Mouse (Mus musculus) lung, adult 18-20 months (tissue): ENCODE results near the gene Itga1.
A peak's percentile ranks its signal among the peaks of the same experiment; 100 is the strongest.

ENCODE experiments used
- DNase-seq, 2 experiments: peaks; one replicate each; pipeline ENCODE4 v3.0.0; 2022; ENCODE audit warnings: mixed read lengths in 2 of 2

Gene Itga1

DNA sequence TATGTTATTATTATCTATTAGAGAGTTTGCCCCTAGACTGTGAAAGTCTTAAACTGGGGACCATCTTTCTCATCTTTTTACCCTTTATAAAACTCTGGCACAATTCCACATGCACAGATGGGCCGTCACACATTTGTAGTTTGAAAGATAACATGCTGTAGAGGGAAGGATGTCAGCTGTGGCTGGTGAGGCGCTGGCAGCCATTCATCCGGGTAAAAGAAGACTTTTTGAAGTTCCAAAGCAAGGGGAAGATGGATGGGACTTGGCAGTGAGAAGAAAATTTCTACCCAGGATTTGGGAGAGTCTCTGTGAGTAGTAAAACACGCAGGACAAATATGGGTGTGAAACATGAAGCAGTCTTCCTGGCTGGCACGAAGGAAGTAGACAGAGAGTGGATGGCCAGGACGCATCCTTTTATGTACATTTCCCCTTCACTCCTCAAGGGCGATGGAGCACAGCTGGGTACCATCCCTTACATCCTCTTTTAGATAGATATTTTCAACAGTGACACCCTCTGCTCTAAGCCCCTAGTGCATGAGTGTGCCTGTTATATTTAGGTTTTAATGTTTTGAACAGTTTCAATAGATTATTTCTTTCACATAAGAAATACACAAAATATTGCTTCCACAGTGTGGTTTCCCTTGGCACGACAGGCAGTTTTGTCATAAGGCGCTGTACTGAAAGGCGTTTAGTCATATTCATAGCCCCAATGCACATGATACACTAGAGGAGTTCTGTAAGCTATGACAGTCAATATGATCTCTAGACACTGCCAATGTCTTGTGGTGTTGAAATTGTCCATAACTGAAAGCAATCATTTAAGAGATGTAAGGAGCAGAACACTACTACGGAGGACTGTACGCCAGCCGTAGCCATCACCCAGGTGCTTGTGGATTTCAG is 50.9 kb downstream of the Itga1 start:
- peak in 1 of 2 experiments; percentile 25 for DNase-seq

- DNase-seq, result no peak
These were observed 59.1 kb downstream of the Itga1 start for GRCm38 (mm10) chr13:115042652-115043051.

- no peak for DNase-seq
These were observed 64.5 kb downstream of the Itga1 start for GRCm38 (mm10) chr13:115037304-115037703.

GRCm38 (mm10) chr13:115035387-115035786 is 66.4 kb downstream of the Itga1 start:
- DNase-seq, result no peak

DNA sequence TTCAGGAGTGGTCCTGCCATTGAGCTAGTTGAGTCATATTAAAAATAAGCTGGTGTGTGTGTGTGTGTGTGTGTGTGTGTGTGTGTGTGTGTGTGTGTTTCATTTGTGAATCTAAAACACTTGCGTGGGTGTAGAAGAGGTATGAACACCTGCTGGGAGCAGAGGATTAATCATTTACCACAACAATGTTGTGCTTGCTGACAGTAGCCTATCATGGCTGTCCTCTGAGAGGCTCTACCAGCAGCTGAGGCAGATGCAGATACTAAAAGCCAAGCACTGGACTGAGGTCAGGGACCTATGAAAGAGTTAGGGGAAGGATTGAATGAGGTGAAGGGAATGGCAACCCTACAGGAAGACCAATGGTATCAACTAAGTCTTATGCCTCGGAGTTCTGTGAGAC is 68.6 kb downstream of the Itga1 start:
- no peak for DNase-seq

DNA sequence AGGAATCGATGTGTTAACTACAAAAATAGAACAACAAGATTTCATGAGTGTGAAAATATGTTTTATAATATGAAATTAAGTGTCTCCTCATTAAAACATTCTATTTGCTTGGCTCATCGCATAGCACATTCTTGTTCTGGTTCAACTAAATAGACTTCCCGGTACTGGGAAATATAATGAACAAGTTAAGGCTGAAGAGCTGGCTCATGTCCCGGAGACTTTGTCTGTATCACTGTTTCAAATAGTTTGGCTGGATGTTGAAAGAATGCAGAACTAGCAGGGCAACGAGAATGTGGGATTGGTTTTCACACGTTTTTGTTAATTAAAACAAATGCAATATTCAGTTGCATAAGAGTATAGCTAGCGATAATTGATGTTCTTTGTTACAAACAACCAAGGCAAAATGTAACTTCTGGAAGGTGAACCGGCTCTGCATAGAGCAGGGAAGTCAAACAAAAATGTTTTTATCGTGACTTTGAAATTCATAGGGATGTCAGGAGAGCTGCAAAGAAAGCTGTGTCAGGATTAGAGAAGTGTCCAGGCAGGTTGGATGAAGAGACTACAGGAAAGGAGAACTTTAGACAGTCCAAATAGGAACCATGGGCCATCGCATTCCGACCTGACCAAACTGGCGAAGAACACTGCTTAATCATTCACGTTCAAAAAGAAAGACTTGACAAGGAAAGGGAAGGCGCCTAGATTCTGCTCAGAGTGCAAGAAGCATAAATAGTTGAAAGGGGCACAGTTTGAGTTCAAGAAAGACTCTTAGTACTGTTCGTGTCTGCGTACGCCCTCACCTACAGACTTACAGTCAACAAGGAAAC is 70.4 kb downstream of the Itga1 start:
- no peak for DNase-seq

- no peak for DNase-seq
These were observed 76.4 kb downstream of the Itga1 start for GRCm38 (mm10) chr13:115025394-115025793.

DNA sequence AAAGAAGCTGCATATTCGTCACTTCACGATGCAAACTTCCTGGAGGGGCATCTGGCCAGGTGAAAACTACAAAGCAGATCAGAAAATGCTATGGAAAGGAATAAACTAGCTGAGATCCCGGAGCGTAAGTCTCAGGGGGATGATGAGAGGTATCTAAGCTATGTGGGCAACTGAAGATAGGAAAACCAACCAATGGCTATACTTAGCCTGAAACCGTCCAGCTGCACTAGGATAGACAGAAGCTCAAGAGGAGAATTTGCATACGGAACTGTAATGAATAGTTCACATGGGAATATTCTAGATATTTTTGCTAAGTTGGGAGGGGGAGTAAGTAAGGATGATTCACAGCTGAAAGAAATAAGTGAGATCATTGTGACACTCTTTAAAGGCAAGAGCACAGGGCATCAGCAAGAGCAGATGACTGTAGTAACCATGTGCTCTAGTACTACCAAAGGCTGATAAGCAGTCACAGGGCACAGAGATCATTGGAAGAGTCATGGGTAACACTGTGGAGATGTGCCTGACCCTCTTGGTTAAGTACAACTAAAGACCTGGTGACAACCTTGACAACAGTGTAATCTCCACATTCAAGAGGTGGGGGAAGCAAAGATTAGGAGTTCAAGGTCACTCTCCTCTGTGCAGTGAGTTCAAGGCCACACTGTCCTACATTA is 79.5 kb downstream of the Itga1 start:
- DNase-seq, result no peak

DNA sequence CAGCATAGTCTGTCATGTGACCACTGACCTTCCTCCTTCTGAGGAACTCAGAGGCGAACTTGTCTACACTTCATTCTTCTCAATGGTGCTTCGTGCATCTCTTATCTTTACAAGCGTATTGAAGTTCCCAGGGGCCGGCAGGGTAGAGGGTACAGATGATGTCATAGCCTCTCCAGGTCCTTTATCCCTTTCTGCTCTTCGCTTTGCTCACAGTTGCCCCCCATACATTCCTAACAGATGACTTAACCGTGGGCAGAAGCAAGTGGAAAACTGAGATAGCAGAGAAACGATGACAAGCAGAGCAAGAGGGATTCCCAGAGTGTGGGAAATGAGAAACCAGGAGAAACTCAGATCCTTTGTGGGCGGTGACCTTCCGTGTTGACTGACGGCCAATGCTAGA is 80.4 kb downstream of the Itga1 start:
- DNase-seq, result no peak

GRCm38 (mm10) chr13:115020727-115021126 is 81.0 kb downstream of the Itga1 start:
- no peak for DNase-seq

DNA sequence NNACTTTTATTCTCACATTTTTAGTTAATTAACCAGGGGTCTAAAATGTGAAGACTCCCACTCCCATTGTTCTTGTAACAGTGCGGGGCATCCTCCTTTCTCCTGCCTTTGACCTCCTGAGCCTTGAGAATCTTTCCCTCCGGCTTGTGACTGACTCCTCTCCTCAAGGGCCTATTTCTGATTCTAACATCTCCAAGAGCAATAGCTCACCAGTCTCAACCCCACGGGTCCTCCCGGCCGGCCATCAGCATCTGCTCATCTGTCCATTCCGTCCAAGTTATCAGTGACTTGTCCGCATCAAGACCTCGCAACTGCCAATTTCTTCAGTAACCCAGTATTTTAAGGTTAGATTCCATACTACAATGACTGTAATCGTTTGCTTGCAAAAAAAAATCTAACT is 84.2 kb downstream of the Itga1 start:
- no peak for DNase-seq

DNA sequence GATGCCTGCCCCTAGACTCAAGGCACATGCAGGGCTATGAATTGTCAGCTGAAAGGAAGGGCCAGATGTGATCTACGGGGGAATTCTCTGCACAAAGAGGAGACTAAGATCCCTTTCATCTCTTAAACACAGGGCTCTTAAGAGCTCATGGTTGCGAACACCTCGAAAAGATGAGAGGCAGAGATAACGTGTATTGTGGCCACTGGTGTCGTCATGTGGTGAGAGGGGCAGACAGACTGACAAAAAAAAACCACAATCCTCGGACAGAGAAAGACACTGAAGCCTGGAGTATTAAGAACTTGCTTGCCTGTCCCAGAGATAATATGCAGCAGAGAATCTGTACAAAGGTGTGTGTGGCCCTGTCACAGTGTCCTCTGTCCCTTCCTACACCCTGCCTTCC is 90.2 kb downstream of the Itga1 start:
- DNase-seq, result no peak

GRCm38 (mm10) chr13:115006213-115006835 is 95.4 kb downstream of the Itga1 start:
- no peak for DNase-seq

DNA sequence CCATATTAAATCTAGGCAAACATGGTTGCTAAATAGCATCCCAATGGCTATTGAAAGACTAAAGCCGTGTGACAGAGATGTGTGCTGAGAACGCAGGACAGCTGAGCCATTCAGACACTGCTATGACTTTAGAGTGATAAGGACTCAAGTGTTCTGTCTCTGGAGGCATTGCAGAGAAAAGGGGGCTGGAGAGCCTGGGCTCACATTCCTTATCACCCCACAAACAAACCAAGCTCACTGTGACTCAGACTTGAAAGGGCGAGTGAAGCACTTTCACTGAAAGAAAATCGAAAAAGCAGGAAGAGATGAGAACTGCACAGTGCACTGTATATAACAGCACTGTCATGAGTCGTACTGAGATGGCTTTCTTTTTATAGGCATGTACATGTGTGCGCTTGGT is 96.4 kb downstream of the Itga1 start:
- DNase-seq, result no peak

GRCm38 (mm10) chr13:115003444-115004053 is 98.2 kb downstream of the Itga1 start:
- DNase-seq, result peak in 1 of 2 experiments; percentile 5

GRCm38 (mm10) chr13:115002837-115003236 is 98.9 kb downstream of the Itga1 start:
- DNase-seq, result no peak

DNA sequence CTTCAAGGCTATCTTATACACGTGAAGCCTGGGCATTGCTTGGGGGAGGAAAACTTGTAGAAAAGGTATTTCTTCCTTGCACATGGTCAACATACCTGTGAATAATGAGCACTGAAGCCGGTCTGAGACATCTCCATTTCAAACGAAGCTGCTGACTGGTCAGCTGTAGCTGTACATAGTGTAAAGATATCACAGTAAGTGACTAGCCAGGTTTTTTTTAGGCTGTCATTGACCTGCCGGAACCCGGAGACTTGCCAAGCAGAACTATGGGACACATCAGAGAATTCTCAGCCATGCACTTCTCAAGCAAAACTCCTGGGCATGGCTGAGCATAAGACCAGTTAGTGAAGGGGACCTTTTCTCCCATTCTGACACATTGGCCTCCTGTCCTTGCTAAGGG is 99.6 kb downstream of the Itga1 start:
- no peak for DNase-seq

- DNase-seq, result no peak
These were observed 102.2 kb downstream of the Itga1 start for GRCm38 (mm10) chr13:114999582-114999981.

- DNase-seq, result no peak
These were observed 103.7 kb downstream of the Itga1 start for GRCm38 (mm10) chr13:114998100-114998499.

- no peak for DNase-seq
These were observed 109.3 kb downstream of the Itga1 start for GRCm38 (mm10) chr13:114992260-114993014.

- DNase-seq, result peak in 1 of 2 experiments; percentile 30
These were observed 114.1 kb downstream of the Itga1 start for GRCm38 (mm10) chr13:114987668-114988067.

DNA sequence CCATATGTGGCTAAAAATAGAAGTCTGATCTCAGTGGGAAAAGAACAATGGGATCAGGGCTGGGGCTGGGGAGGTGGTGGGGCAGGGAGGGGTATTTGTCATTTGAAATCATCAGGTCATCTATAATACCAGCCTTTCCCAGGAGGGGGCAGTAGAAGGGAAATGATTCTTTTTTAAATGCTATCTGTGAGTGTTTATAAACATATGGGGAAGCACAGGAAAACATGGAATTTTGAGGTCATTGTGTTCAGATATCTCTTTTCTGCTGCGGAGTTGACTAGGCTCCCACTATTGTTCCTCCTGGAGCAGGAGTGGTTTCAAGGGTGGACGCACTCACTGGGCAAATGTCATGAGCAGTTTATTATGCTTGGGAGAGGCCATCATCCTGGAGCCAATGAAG is 114.6 kb downstream of the Itga1 start:
- DNase-seq, result peak; percentile 46 to 77
